Mouse (Mus musculus) lung, adult 10 weeks (tissue): ENCODE results near the gene Dph5. TPM values are rescaled to one million over a fixed set of nuclear protein-coding genes. Genes with fewer than 3 reads are reported as not detected.

Experiments used
- polyA plus RNA-seq: library from polyadenylated mRNA; stranded (reverse); fragments of 350-450 nt; fragmentation: Illumina TruSeq; extraction: RNeasy Lipid Tissue Mini Kit (QIAGEN cat#74804); gene quantifications from one replicate; pipeline ENCODE4 v1.2.3, GENCODE M21; 2014; ENCODE audit warnings: low read depth, low replicate concordance; ENCODE audit not compliant: insufficient read depth

Dph5 gene
- 7.8 TPM for polyA plus RNA-seq

DNA sequence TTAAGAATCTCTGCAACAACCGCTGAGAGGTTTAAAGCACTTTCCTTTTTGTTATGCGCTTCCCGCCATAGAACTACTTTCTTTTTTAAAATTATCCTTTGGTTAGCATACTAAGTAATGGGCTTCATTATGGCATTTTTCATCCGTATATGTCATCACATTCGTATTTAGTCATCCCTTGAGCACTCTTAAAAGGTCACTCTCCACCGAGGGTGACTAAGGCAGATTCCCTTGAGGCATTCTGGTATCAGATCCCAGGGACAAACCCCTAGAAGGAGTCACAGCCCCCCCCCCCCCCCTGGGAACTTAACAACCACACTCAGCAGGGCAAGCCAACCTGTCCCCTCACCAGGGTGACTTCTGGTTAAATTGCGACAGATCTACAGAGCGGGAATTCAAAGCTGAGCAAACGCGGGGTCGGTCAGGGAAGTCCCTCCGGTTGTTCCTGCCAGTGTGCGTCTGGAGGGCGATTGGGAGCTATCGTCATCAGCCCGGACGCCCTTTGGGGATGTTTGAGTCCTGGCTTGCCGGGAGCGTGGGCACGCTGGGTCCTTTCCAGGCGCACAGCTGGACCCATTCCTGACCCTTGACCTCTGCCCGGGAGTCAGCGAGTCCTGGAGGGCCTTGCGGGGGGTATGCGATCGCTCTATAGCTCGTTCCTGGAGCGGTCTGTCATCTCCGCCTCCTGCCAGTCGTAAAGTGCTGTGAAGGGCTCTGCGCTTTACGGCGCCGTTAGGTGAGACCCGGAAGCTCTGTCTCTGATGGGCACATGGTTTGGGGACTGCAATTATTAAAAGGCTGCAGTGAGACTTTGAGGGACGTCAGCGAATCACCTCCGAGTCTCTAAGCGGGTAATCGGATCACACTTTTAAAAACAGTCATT lies at the start of gene Dph5:
Gene Dph5 (plus strand): TSS at position 411 of the 883 bp plus-strand sequence.

Other genes with a start within 250 kb of the Dph5 start
- 185 TPM for gene S1pr1, start 172.8 kb upstream of the Dph5 start, polyA plus RNA-seq
- gene Slc30a7, start 119.6 kb downstream of the Dph5 start, polyA plus RNA-seq, result 11.0 TPM
- gene Extl2, start 119.6 kb downstream of the Dph5 start, polyA plus RNA-seq, result 6.1 TPM
- gene Vcam1, start 241.9 kb downstream of the Dph5 start, polyA plus RNA-seq, result 34.5 TPM